Mouse (Mus musculus): ENCODE data around the gene Gm17078. TPM values are rescaled to one million over a fixed set of nuclear protein-coding genes. Genes with fewer than 3 reads are reported as not detected.
"Not testable (repeated sequence)": the region's sequence is repeated elsewhere in the genome, so short reads cannot be mapped to it uniquely, and the experiment has no call there.

Gm17078 gene
- total RNA-seq (2014; rRNA removed) = not detected in 2 replicates
- not detected in 2 replicates for polyA plus RNA-seq (2015; fragmentation: Nextera tagmentation; extraction: Ambion mirVana)

- no peak for TF ChIP-seq CTCF (IDR thresholded peaks at IDR 0.05; ENCODE audit: low read depth)
- no peak for ATAC-seq
- H3K4me3 ChIP-seq (ENCODE audit: low read length) = no peak within 1 kb of the TSS
- no peaks in the 10 kb centered on the region for H3K36me3 ChIP-seq (ENCODE audit: insufficient read depth, low read length)
- no peak within 1 kb of the TSS for H3K27ac ChIP-seq
- no peak for DNase-seq (ENCODE audit: low spot score)
- H3K9me3 ChIP-seq (ENCODE audit: low read length) = no peaks in the 10 kb centered on the region
- H3K27me3 ChIP-seq (ENCODE audit: insufficient read depth, low read length) = no peaks in the 10 kb centered on the region
- no peak within 1 kb of the TSS for H3K4me2 ChIP-seq (ENCODE audit: low read depth, low read length)
- no peaks in the 10 kb centered on the region for H3K4me1 ChIP-seq (ENCODE audit: insufficient read depth, low read length)
- WGBS = 96% methylated on average over 1 of the region's 1 CpGs
- no peak within 1 kb of the TSS for H3K9ac ChIP-seq (replicated peaks; ENCODE audit: low read length)
Measured at GRCm38 (mm10) chr14:51611210-51611609, at the start of gene Gm17078. Gene Gm17078 (minus strand): TSS chr14:51611310.

- not testable (repeated sequence) for H3K27ac ChIP-seq; H3K4me2 ChIP-seq (ENCODE audit: low read depth, low read length); DNase-seq (ENCODE audit: low spot score); H3K27me3 ChIP-seq (ENCODE audit: insufficient read depth, low read length); H3K9me3 ChIP-seq (ENCODE audit: low read length); H3K4me3 ChIP-seq (ENCODE audit: low read length); H3K9ac ChIP-seq (replicated peaks; ENCODE audit: low read length); ATAC-seq; H3K36me3 ChIP-seq (ENCODE audit: insufficient read depth, low read length); H3K4me1 ChIP-seq (ENCODE audit: insufficient read depth, low read length)
- WGBS = 93% methylated on average over 1 of the region's 1 CpGs
Measured at GRCm38 (mm10) chr14:51635566-51635965, 24.5 kb upstream of the Gm17078 start, which contains the start of gene Gm4181. Gene Gm4181 (minus strand): TSS chr14:51635666.

- not testable (repeated sequence) for H3K9me3 ChIP-seq (ENCODE audit: low read length); H3K4me2 ChIP-seq (ENCODE audit: low read depth, low read length); H3K27me3 ChIP-seq (ENCODE audit: insufficient read depth, low read length); H3K27ac ChIP-seq; H3K36me3 ChIP-seq (ENCODE audit: insufficient read depth, low read length); H3K4me1 ChIP-seq (ENCODE audit: insufficient read depth, low read length); ATAC-seq; DNase-seq (ENCODE audit: low spot score); H3K9ac ChIP-seq (replicated peaks; ENCODE audit: low read length); H3K4me3 ChIP-seq (ENCODE audit: low read length)
- 92% methylated on average over 1 of the region's 1 CpGs for WGBS
Measured at GRCm38 (mm10) chr14:51632426-51632825, 21.3 kb upstream of the Gm17078 start.

GRCm38 (mm10) chr14:51592039-51592438 lies 19.1 kb downstream of the Gm17078 start, which contains the start of gene Gm17174:
Gene Gm17174 (minus strand): TSS chr14:51592139.
- not testable (repeated sequence) for ATAC-seq, H3K27ac ChIP-seq
- 95% methylated on average over 4 of the region's 4 CpGs for WGBS

GRCm38 (mm10) chr14:51573963-51574362 lies 37.1 kb downstream of the Gm17078 start, which contains the start of gene Gm17175:
Gene Gm17175 (minus strand): TSS chr14:51574063.
- not testable (repeated sequence) for H3K4me2 ChIP-seq (ENCODE audit: low read depth, low read length); H3K9me3 ChIP-seq (ENCODE audit: low read length); H3K4me1 ChIP-seq (ENCODE audit: insufficient read depth, low read length); ATAC-seq; DNase-seq (ENCODE audit: low spot score); H3K27me3 ChIP-seq (ENCODE audit: insufficient read depth, low read length); H3K36me3 ChIP-seq (ENCODE audit: insufficient read depth, low read length); H3K27ac ChIP-seq; H3K9ac ChIP-seq (replicated peaks; ENCODE audit: low read length); H3K4me3 ChIP-seq (ENCODE audit: low read length)
- 85% methylated on average over 2 of the region's 2 CpGs for WGBS

More at GRCm38 (mm10) chr14:51592039-51592438, 19.1 kb downstream of the Gm17078 start, which contains the start of gene Gm17174:
- H3K36me3 ChIP-seq (ENCODE audit: insufficient read depth, low read length); DNase-seq (ENCODE audit: low spot score); H3K4me3 ChIP-seq (ENCODE audit: low read length); H3K4me2 ChIP-seq (ENCODE audit: low read depth, low read length); H3K4me1 ChIP-seq (ENCODE audit: insufficient read depth, low read length); H3K9me3 ChIP-seq (ENCODE audit: low read length); H3K27me3 ChIP-seq (ENCODE audit: insufficient read depth, low read length); H3K9ac ChIP-seq (replicated peaks; ENCODE audit: low read length): not testable (repeated sequence)

Other genes with a start within 250 kb of the Gm17078 start
- gene Gm7247, start 249.6 kb downstream of the Gm17078 start, total RNA-seq (2014; rRNA removed) = not detected in 2 replicates
- not detected in 2 replicates for gene Gm7247, start 249.6 kb downstream of the Gm17078 start, polyA plus RNA-seq (2015; fragmentation: Nextera tagmentation; extraction: Ambion mirVana)
- gene Vmn2r88, start 200.5 kb downstream of the Gm17078 start, total RNA-seq (2014; rRNA removed) = not detected in 2 replicates
- not detected in 2 replicates for gene Vmn2r88, start 200.5 kb downstream of the Gm17078 start, polyA plus RNA-seq (2015; fragmentation: Nextera tagmentation; extraction: Ambion mirVana)
- gene Vmn2r89, start 159.5 kb downstream of the Gm17078 start, total RNA-seq (2014; rRNA removed) = not detected in 2 replicates
- gene Vmn2r89, start 159.5 kb downstream of the Gm17078 start, polyA plus RNA-seq (2015; fragmentation: Nextera tagmentation; extraction: Ambion mirVana) = not detected in 2 replicates
- not detected in 2 replicates for gene Gm5622, start 58.5 kb downstream of the Gm17078 start, total RNA-seq (2014; rRNA removed)
- gene Gm5622, start 58.5 kb downstream of the Gm17078 start, polyA plus RNA-seq (2015; fragmentation: Nextera tagmentation; extraction: Ambion mirVana) = not detected in 2 replicates
- not detected in 2 replicates for gene Gm17175, start 37.2 kb downstream of the Gm17078 start, total RNA-seq (2014; rRNA removed)
- gene Gm17175, start 37.2 kb downstream of the Gm17078 start, polyA plus RNA-seq (2015; fragmentation: Nextera tagmentation; extraction: Ambion mirVana) = not detected in 2 replicates
- not detected in 2 replicates for gene Gm17174, start 19.2 kb downstream of the Gm17078 start, total RNA-seq (2014; rRNA removed)
- not detected in 2 replicates for gene Gm17174, start 19.2 kb downstream of the Gm17078 start, polyA plus RNA-seq (2015; fragmentation: Nextera tagmentation; extraction: Ambion mirVana)
- gene Gm4181, start 24.4 kb upstream of the Gm17078 start, total RNA-seq (2014; rRNA removed) = not detected in 2 replicates
- not detected in 2 replicates for gene Gm4181, start 24.4 kb upstream of the Gm17078 start, polyA plus RNA-seq (2015; fragmentation: Nextera tagmentation; extraction: Ambion mirVana)
- gene Gm17079, start 84.2 kb upstream of the Gm17078 start, total RNA-seq (2014; rRNA removed) = not detected in 2 replicates
- gene Gm17079, start 84.2 kb upstream of the Gm17078 start, polyA plus RNA-seq (2015; fragmentation: Nextera tagmentation; extraction: Ambion mirVana) = not detected in 2 replicates
- gene Gm5800, start 105.9 kb upstream of the Gm17078 start, total RNA-seq (2014; rRNA removed) = not detected in 2 replicates
- not detected in 2 replicates for gene Gm5800, start 105.9 kb upstream of the Gm17078 start, polyA plus RNA-seq (2015; fragmentation: Nextera tagmentation; extraction: Ambion mirVana)
- gene Ang4, start 162.3 kb upstream of the Gm17078 start, total RNA-seq (2014; rRNA removed) = not detected in 2 replicates
- gene Ang4, start 162.3 kb upstream of the Gm17078 start, polyA plus RNA-seq (2015; fragmentation: Nextera tagmentation; extraction: Ambion mirVana) = not detected in 2 replicates
- gene AY358078, start 188.7 kb upstream of the Gm17078 start, total RNA-seq (2014; rRNA removed) = not detected in 2 replicates
- gene AY358078, start 188.7 kb upstream of the Gm17078 start, polyA plus RNA-seq (2015; fragmentation: Nextera tagmentation; extraction: Ambion mirVana) = not detected in 2 replicates
- gene Ear6, start 242.4 kb upstream of the Gm17078 start, total RNA-seq (2014; rRNA removed) = not detected in 2 replicates
- not detected in 2 replicates for gene Ear6, start 242.4 kb upstream of the Gm17078 start, polyA plus RNA-seq (2015; fragmentation: Nextera tagmentation; extraction: Ambion mirVana)